ENCODE assay signal across 9 mouse cellular contexts in genomic region chr17:80825518-80825901, GRCm38 (mm10).
A peak's percentile ranks its signal among the peaks of the same experiment; 100 is the strongest.
DNase-seq lines count a peak whose midpoint lies in the region; ATAC-seq lines count a peak whose summit lies in the region.
"Had no signal": no experiment of that assay in that cellular context is flagged by ENCODE, and none has a peak within 500 bp of the region (broad histone marks: within the 10 kb centered on the region; RNA-seq: fewer than 3 reads in every experiment).

No protein-coding gene starts in this region.

- H3K4me1 ChIP-seq in forebrain, embryonic 16.5 days (replicated peaks; ENCODE audit: control insufficient read depth, insufficient read depth, low read length) = peaks cover 4% of the 10 kb centered on the region
- no peaks in the 10 kb centered on the region; the same call in 1 of the 2 replicates for H3K4me1 ChIP-seq in forebrain, embryonic 13.5 days
- H3K4me1 ChIP-seq in heart, embryonic 13.5 days = peaks cover 29% of the 10 kb centered on the region
- peaks cover 20% of the 10 kb centered on the region for H3K4me1 ChIP-seq in limb, embryonic 12.5 days (replicated peaks)

- peak; percentile 53 for DNase-seq in adipocyte (ENCODE audit: low spot score)
- no peak for DNase-seq in thymus, postnatal 4 days
- no peak for DNase-seq in urinary bladder, postnatal 36 days (ENCODE audit: low spot score in 2 of 2)

- H3K27me3 ChIP-seq in forebrain, embryonic 16.5 days (replicated peaks; ENCODE audit: control insufficient read depth, insufficient read depth, low read length) = no peaks in the 10 kb centered on the region
- no peaks in the 10 kb centered on the region for H3K27me3 ChIP-seq in forebrain, embryonic 13.5 days
- H3K27me3 ChIP-seq in heart, embryonic 13.5 days (replicated peaks) = no peaks in the 10 kb centered on the region
- H3K27me3 ChIP-seq in limb, embryonic 12.5 days = no peaks in the 10 kb centered on the region
- H3K27me3 ChIP-seq: midbrain, embryonic 12.5 days had no signal

- no peak overlapping the region for H3K4me2 ChIP-seq in forebrain, embryonic 16.5 days (ENCODE audit: low read length)
- no peak overlapping the region for H3K4me2 ChIP-seq in forebrain, embryonic 13.5 days
- H3K4me2 ChIP-seq in heart, embryonic 13.5 days = peak overlapping the region; percentile 46
- peak overlapping the region; percentile 42 for H3K4me2 ChIP-seq in limb, embryonic 12.5 days
- H3K4me2 ChIP-seq: midbrain, embryonic 12.5 days had no signal

- peak; percentile 41; the same call in 1 of the 2 replicates for ATAC-seq in forebrain, embryonic 16.5 days
- no peak for ATAC-seq in forebrain, embryonic 13.5 days
- no peak; the same call in 1 of the 2 replicates for ATAC-seq in heart, embryonic 13.5 days (ENCODE audit: extremely low read depth, insufficient number of reproducible peaks, low FRiP score, low TSS enrichment)
- ATAC-seq in limb, embryonic 12.5 days (ENCODE audit: insufficient number of reproducible peaks, insufficient read depth, low FRiP score, low TSS enrichment, low read depth) = peak; percentile 80
- ATAC-seq in monocyte, adult 5-6 weeks (replicated peaks; ENCODE audit: insufficient number of reproducible peaks, low FRiP score, low TSS enrichment, poor library complexity, severe bottlenecking) = no peak

- H3K27ac ChIP-seq in forebrain, embryonic 16.5 days (ENCODE audit: low read length) = no peak overlapping the region
- H3K27ac ChIP-seq in forebrain, embryonic 13.5 days = no peak overlapping the region
- peak overlapping the region; percentile 88 for H3K27ac ChIP-seq in heart, embryonic 13.5 days (replicated peaks)
- H3K27ac ChIP-seq in limb, embryonic 12.5 days = peak overlapping the region; percentile 92
- H3K27ac ChIP-seq: midbrain, embryonic 12.5 days had no signal

- no peaks in the 10 kb centered on the region; the same call in 1 of the 2 replicates for H3K9me3 ChIP-seq in forebrain, embryonic 16.5 days (ENCODE audit: control insufficient read depth, low read length)
- no peaks in the 10 kb centered on the region for H3K9me3 ChIP-seq in forebrain, embryonic 13.5 days (replicated peaks)
- no peaks in the 10 kb centered on the region for H3K9me3 ChIP-seq in heart, embryonic 13.5 days
- no peaks in the 10 kb centered on the region for H3K9me3 ChIP-seq in limb, embryonic 12.5 days
- H3K9me3 ChIP-seq: midbrain, embryonic 12.5 days had no signal

- no peak overlapping the region for H3K9ac ChIP-seq in forebrain, embryonic 16.5 days (replicated peaks; ENCODE audit: low read depth, low read length)
- no peak overlapping the region for H3K9ac ChIP-seq in forebrain, embryonic 13.5 days
- H3K9ac ChIP-seq in heart, embryonic 13.5 days = peak overlapping the region; percentile 53; the same call in 1 of the 2 replicates
- no peak overlapping the region for H3K9ac ChIP-seq in limb, embryonic 12.5 days (replicated peaks)
- H3K9ac ChIP-seq: midbrain, embryonic 12.5 days had no signal

- 52% methylated on average over 10 of the region's 10 CpGs for WGBS in forebrain, embryonic 16.5 days
- 70% methylated on average over 10 of the region's 10 CpGs for WGBS in forebrain, embryonic 13.5 days
- 29% methylated on average over 10 of the region's 10 CpGs for WGBS in heart, embryonic 13.5 days
- 13% methylated on average over 10 of the region's 10 CpGs for WGBS in limb, embryonic 12.5 days

- no peaks in the 10 kb centered on the region for H3K36me3 ChIP-seq in forebrain, embryonic 16.5 days (ENCODE audit: control insufficient read depth, insufficient read depth)
- no peaks in the 10 kb centered on the region for H3K36me3 ChIP-seq in forebrain, embryonic 13.5 days (ENCODE audit: poor library complexity, severe bottlenecking)
- H3K36me3 ChIP-seq in heart, embryonic 13.5 days = no peaks in the 10 kb centered on the region
- no peaks in the 10 kb centered on the region for H3K36me3 ChIP-seq in limb, embryonic 12.5 days
- H3K36me3 ChIP-seq: midbrain, embryonic 12.5 days had no signal

- H3K4me3 ChIP-seq in forebrain, embryonic 16.5 days (replicated peaks; ENCODE audit: low read length) = no peak overlapping the region
- no peak overlapping the region for H3K4me3 ChIP-seq in forebrain, embryonic 13.5 days
- H3K4me3 ChIP-seq in heart, embryonic 13.5 days = no peak overlapping the region
- no peak overlapping the region for H3K4me3 ChIP-seq in limb, embryonic 12.5 days (replicated peaks)
- H3K4me3 ChIP-seq: midbrain, embryonic 12.5 days had no signal

Comparison
In these comparisons a context has a peak if more than half of its experiments do, and no peak if none do; other contexts are left out.
1. ATAC-seq: peak in forebrain, embryonic 16.5 days (single experiment) and limb, embryonic 12.5 days (single experiment); none in forebrain, embryonic 13.5 days (single experiment), heart, embryonic 13.5 days (single experiment) and monocyte, adult 5-6 weeks (single experiment).
2. H3K27ac ChIP-seq: peak in heart, embryonic 13.5 days (single experiment) and limb, embryonic 12.5 days (single experiment); none in forebrain, embryonic 16.5 days (single experiment) and forebrain, embryonic 13.5 days (single experiment).
3. H3K4me2 ChIP-seq: peak in heart, embryonic 13.5 days (single experiment) and limb, embryonic 12.5 days (single experiment); none in forebrain, embryonic 16.5 days (single experiment) and forebrain, embryonic 13.5 days (single experiment).